Mouse (Mus musculus): ENCODE data around the gene Focad. TPM values are rescaled to one million over a fixed set of nuclear protein-coding genes. Genes with fewer than 3 reads are reported as not detected.

Focad gene
- polyA plus RNA-seq, 1 experiment from 2014 or later: 18.6 TPM

DNA sequence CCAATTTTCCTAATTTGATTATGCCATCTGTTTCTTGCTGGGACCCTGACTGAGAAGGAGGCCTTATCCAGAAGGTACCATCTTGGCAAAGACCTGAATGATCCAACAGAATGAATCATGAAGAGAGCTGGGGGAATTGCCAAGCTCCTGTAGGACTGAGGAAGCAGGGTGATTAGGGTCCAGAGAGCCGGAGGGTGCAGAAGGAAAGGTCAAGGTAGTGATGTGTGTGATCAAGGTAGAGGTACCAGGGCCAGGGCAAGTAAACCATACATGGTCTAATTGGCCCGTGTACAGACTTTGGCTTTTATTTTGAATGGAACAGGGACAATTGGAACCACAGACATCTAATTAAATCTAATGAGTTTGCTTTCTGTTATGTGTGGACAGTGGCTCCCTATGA, 4.1 kb upstream of the Focad start:
- no peak overlapping the region for H3K4me2 ChIP-seq (ENCODE audit: low read depth, low read length)

DNA sequence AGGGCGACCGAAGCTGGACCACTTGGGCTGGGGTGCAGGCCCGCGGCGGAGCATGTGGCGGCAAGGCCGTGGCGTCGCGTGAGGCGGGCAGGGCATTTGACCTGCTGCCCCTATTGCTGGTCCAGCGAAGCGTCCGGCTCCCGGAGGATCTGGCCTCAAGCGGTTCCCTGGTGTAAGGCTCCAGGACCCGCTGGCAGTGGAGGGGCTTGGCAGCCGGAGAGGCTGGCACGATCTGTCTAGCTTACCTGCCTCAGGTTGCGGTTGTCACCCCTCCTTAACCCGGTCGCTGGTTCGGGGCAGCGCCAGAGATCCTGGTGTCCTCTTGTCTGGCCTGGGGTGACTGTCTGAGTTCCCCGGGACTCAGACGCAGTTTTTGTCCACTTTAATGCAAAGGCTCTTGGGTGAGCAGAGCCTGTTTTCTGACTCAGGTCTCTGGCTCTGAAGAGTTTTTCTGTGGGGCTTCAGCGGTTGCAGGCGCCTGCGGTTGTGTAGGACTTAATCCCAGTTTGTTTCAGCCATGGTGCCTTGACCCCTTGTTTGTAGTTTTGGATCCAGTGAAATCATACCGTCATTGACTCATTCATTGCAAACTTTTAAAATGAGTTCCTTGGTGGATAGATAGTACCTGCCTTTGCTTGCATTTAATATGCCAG, 465 bp downstream of the Focad start:
- peak overlapping the region; percentile 98 for H3K4me2 ChIP-seq (ENCODE audit: low read depth, low read length)
- H3K36me3 ChIP-seq (ENCODE audit: control insufficient read depth, insufficient read depth, low read length): no peaks in the 10 kb centered on the region
- ATAC-seq (ENCODE audit: low read depth) (peak; percentile 58; the same call in 1 of the 2 replicates), DNase-seq (ENCODE audit: low spot score) (no peak)
- no peaks in the 10 kb centered on the region for H3K27me3 ChIP-seq (replicated peaks; ENCODE audit: control insufficient read depth, insufficient read depth, low read length)
- no peaks in the 10 kb centered on the region for H3K9me3 ChIP-seq (ENCODE audit: control insufficient read depth, low read length)
- H3K27ac ChIP-seq (replicated peaks; ENCODE audit: low read depth, low read length): no peak overlapping the region
- H3K4me3 ChIP-seq (ENCODE audit: low read depth, low read length): peak overlapping the region; percentile 81
- peak overlapping the region; percentile 80 for H3K9ac ChIP-seq (ENCODE audit: low read depth, low read length)
- H3K4me1 ChIP-seq (ENCODE audit: control insufficient read depth, insufficient read depth, low read length): no peaks in the 10 kb centered on the region; the same call in 1 of the 2 replicates
- under 1% methylated on average over 20 of the region's 30 CpGs for WGBS

More for the DNA sequence above, 4.1 kb upstream of the Focad start:
- Histone ChIP-seq H3K4me3 (ENCODE audit: low read depth, low read length) (no peak overlapping the region), H3K4me1 (ENCODE audit: control insufficient read depth, insufficient read depth, low read length) (no peaks in the 10 kb centered on the region; the same call in 1 of the 2 replicates), H3K27me3 (replicated peaks; ENCODE audit: control insufficient read depth, insufficient read depth, low read length) (no peaks in the 10 kb centered on the region), H3K36me3 (ENCODE audit: control insufficient read depth, insufficient read depth, low read length) (no peaks in the 10 kb centered on the region), H3K27ac (replicated peaks; ENCODE audit: low read depth, low read length) (no peak overlapping the region), H3K9ac (ENCODE audit: low read depth, low read length) (no peak overlapping the region), H3K9me3 (ENCODE audit: control insufficient read depth, low read length) (no peaks in the 10 kb centered on the region)
- ATAC-seq (ENCODE audit: low read depth) (no peak), DNase-seq (ENCODE audit: low spot score) (no peak)
- 83% methylated on average over 2 of the region's 2 CpGs for WGBS

DNA sequence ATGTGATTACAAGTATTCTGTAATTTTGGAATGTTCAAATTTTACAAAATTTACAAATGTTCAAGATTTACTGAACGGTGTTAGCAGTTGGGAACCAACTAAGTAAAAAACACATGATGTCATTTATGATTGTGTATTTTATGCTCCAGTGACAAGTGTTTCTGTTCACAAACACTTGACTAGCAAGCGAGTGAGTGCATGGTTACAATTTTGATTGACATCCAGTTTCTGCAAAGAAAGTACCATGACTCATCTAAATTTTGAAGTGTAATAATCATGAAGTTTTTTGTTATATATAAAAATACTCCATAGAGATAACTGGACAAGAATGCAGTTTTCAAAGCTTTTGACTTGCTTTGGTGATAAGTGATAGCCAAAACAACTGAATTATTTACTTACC, 1.3 kb downstream of the Focad start:
- Histone ChIP-seq H3K4me3 (ENCODE audit: low read depth, low read length) (no peak overlapping the region), H3K9me3 (ENCODE audit: control insufficient read depth, low read length) (no peaks in the 10 kb centered on the region), H3K27me3 (replicated peaks; ENCODE audit: control insufficient read depth, insufficient read depth, low read length) (no peaks in the 10 kb centered on the region), H3K4me2 (ENCODE audit: low read depth, low read length) (no peak overlapping the region), H3K27ac (replicated peaks; ENCODE audit: low read depth, low read length) (no peak overlapping the region), H3K4me1 (ENCODE audit: control insufficient read depth, insufficient read depth, low read length) (no peaks in the 10 kb centered on the region; the same call in 1 of the 2 replicates), H3K9ac (ENCODE audit: low read depth, low read length) (no peak overlapping the region), H3K36me3 (ENCODE audit: control insufficient read depth, insufficient read depth, low read length) (no peaks in the 10 kb centered on the region)
- ATAC-seq (ENCODE audit: low read depth) (no peak), DNase-seq (ENCODE audit: low spot score) (no peak)
- 75% methylated on average over 2 of the region's 2 CpGs for WGBS

DNA sequence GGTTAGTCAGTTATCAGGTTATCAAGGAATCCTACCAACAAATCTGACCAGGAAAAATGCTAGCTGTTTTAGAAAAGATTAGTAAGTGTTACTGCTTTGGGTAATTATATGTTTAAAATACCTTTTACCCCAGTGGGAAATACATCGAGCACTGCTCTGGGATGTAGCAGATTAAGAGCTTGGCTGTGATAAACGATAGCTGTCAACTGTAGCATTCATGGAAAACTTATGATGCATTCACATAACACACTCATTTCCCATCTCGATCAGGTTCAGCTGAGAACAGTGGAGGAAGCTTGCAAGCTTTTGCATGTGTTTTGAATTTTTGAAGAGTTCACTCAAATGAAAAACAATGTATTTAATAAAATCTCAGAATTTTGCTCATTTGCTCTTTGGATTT, 14.2 kb downstream of the Focad start:
- no peak overlapping the region for H3K4me3 ChIP-seq (ENCODE audit: low read depth, low read length)
- WGBS: 25% methylated on average over 3 of the region's 3 CpGs
- H3K9me3 ChIP-seq (ENCODE audit: control insufficient read depth, low read length): no peaks in the 10 kb centered on the region
- no peak overlapping the region for H3K27ac ChIP-seq (replicated peaks; ENCODE audit: low read depth, low read length)
- no peak for ATAC-seq (ENCODE audit: low read depth)
- no peaks in the 10 kb centered on the region for H3K36me3 ChIP-seq (ENCODE audit: control insufficient read depth, insufficient read depth, low read length)
- H3K27me3 ChIP-seq (replicated peaks; ENCODE audit: control insufficient read depth, insufficient read depth, low read length): no peaks in the 10 kb centered on the region
- peak; percentile 17 for DNase-seq (ENCODE audit: low spot score)
- no peak overlapping the region for H3K4me2 ChIP-seq (ENCODE audit: low read depth, low read length)
- H3K4me1 ChIP-seq (ENCODE audit: control insufficient read depth, insufficient read depth, low read length): no peaks in the 10 kb centered on the region
- no peak overlapping the region for H3K9ac ChIP-seq (ENCODE audit: low read depth, low read length)

DNA sequence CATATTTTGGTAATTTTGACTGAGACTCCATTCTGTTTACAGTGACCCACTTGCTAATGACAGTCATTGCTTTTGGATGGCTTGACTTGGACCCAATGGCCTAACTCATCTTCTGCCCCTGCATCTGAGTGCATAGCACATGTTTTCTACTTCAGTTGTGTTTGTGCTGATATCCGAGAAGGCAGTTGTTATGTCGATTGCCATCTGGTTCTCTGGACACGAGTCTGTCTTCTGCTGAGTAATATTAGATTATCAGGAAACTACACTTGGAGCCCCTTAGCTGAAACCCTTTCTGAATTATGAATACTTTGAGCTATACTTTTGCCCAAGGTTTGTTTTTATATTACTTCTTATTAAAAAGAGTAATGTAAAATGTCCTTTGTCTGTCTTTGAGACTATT, 22.9 kb downstream of the Focad start:
- H3K4me3 ChIP-seq (ENCODE audit: low read depth, low read length): no peak overlapping the region
- ATAC-seq (ENCODE audit: low read depth) (no peak), DNase-seq (ENCODE audit: low spot score) (no peak)
- H3K4me2 ChIP-seq (ENCODE audit: low read depth, low read length): no peak overlapping the region
- no peak overlapping the region for H3K27ac ChIP-seq (replicated peaks; ENCODE audit: low read depth, low read length)
- H3K9ac ChIP-seq (ENCODE audit: low read depth, low read length): no peak overlapping the region
- 35% methylated on average over 3 of the region's 3 CpGs for WGBS
- H3K36me3 ChIP-seq (ENCODE audit: control insufficient read depth, insufficient read depth, low read length): no peaks in the 10 kb centered on the region
- H3K9me3 ChIP-seq (ENCODE audit: control insufficient read depth, low read length): no peaks in the 10 kb centered on the region
- H3K27me3 ChIP-seq (replicated peaks; ENCODE audit: control insufficient read depth, insufficient read depth, low read length): no peaks in the 10 kb centered on the region
- no peaks in the 10 kb centered on the region for H3K4me1 ChIP-seq (ENCODE audit: control insufficient read depth, insufficient read depth, low read length)

DNA sequence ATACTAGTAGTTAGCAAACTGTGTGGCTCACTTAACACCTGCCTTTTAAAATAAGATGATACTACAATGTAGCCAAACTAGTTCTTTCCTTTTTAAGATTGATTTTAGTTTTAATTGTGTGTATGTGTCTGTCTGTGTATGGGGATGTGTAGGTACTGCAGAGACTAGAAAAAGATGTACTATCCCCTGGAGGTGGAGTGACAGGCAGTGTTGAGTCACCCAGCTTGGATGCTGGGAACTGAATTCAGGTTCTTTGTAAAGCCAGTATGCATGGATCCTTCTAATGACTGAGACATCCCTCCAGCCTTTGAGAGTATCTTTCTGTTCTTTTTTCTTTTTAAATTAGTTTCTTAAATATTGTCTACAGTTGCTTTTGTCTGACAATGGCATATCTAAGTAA, 23.5 kb downstream of the Focad start:
- H3K4me1 ChIP-seq (ENCODE audit: control insufficient read depth, insufficient read depth, low read length): no peaks in the 10 kb centered on the region
- no peak overlapping the region for H3K4me2 ChIP-seq (ENCODE audit: low read depth, low read length)
- H3K36me3 ChIP-seq (ENCODE audit: control insufficient read depth, insufficient read depth, low read length): no peaks in the 10 kb centered on the region
- no peak overlapping the region for H3K27ac ChIP-seq (replicated peaks; ENCODE audit: low read depth, low read length)
- H3K9me3 ChIP-seq (ENCODE audit: control insufficient read depth, low read length): no peaks in the 10 kb centered on the region
- ATAC-seq (ENCODE audit: low read depth): no peak
- no peak overlapping the region for H3K9ac ChIP-seq (ENCODE audit: low read depth, low read length)
- H3K4me3 ChIP-seq (ENCODE audit: low read depth, low read length): no peak overlapping the region
- H3K27me3 ChIP-seq (replicated peaks; ENCODE audit: control insufficient read depth, insufficient read depth, low read length): no peaks in the 10 kb centered on the region
- no peak for DNase-seq (ENCODE audit: low spot score)

DNA sequence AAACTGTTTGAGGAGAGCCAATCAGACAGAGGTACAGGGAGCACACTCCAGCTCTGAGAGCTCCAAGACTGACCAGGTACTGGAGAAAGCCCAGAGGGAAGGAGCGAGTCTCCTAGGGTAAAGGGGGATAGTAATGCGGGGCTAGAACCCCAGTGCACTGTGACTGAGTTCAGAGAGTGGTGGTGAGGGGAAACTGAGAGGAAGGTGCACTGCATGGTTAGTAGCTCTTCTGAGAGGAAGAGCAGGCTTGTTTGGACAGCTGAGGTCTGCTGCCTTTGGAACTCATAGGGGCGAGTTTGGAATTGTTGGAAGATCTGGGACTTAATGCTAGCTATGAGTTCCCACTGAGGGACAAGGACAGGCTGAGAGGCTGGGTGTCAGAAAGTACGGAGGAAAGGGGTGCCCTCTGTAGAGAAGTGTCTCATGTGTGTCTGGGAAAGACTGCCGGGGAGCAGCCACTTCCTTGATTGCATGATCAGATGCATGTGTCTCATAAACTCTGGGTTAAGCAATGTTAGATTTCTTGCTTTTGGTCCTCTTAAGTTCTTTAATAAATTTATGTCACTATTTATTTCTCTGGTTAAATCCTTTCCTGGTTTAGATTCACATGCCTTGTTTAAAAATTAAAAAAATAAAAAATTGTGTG, 24.4 kb downstream of the Focad start:
- ATAC-seq (ENCODE audit: low read depth): no peak
- whole genome bisulfite sequencing: 72% methylated on average over 5 of the region's 5 CpGs

DNA sequence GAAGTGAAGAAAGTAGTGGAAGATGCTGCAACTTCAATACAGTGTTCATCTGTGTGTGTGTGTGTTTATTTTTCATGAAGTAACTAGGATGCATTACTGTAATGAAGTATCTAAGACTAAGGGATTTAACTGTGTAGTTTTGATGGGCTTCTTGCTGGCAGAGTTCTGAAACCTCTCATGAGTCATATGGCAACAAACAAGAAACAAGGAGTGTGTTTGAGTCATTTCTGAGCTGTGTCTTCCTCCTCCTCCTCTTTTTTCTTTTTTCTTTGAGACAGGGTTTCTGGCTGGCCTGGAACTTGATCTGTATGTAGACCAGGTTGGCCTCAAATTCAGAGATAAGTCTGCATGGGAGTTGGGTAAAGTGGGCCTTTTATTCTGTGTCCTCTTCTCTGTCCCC, 25.7 kb downstream of the Focad start:
- H3K27ac ChIP-seq (replicated peaks; ENCODE audit: low read depth, low read length): no peak overlapping the region
- no peak for DNase-seq (ENCODE audit: low spot score)
- no peaks in the 10 kb centered on the region for H3K27me3 ChIP-seq (replicated peaks; ENCODE audit: control insufficient read depth, insufficient read depth, low read length)
- no peak overlapping the region for H3K4me3 ChIP-seq (ENCODE audit: low read depth, low read length)
- H3K4me2 ChIP-seq (ENCODE audit: low read depth, low read length): no peak overlapping the region
- no peaks in the 10 kb centered on the region for H3K4me1 ChIP-seq (ENCODE audit: control insufficient read depth, insufficient read depth, low read length)
- ATAC-seq (ENCODE audit: low read depth): no peak
- H3K9ac ChIP-seq (ENCODE audit: low read depth, low read length): no peak overlapping the region
- no peaks in the 10 kb centered on the region for H3K36me3 ChIP-seq (ENCODE audit: control insufficient read depth, insufficient read depth, low read length)
- no peaks in the 10 kb centered on the region for H3K9me3 ChIP-seq (ENCODE audit: control insufficient read depth, low read length)

More for the DNA sequence above, 24.4 kb downstream of the Focad start:
- H3K36me3 ChIP-seq (ENCODE audit: control insufficient read depth, insufficient read depth, low read length): no peaks in the 10 kb centered on the region
- H3K27me3 ChIP-seq (replicated peaks; ENCODE audit: control insufficient read depth, insufficient read depth, low read length): no peaks in the 10 kb centered on the region
- no peak for DNase-seq (ENCODE audit: low spot score)
- no peaks in the 10 kb centered on the region for H3K9me3 ChIP-seq (ENCODE audit: control insufficient read depth, low read length)
- no peak overlapping the region for H3K27ac ChIP-seq (replicated peaks; ENCODE audit: low read depth, low read length)
- no peak overlapping the region for H3K4me3 ChIP-seq (ENCODE audit: low read depth, low read length)
- no peak overlapping the region for H3K9ac ChIP-seq (ENCODE audit: low read depth, low read length)
- no peaks in the 10 kb centered on the region for H3K4me1 ChIP-seq (ENCODE audit: control insufficient read depth, insufficient read depth, low read length)
- H3K4me2 ChIP-seq (ENCODE audit: low read depth, low read length): no peak overlapping the region

DNA sequence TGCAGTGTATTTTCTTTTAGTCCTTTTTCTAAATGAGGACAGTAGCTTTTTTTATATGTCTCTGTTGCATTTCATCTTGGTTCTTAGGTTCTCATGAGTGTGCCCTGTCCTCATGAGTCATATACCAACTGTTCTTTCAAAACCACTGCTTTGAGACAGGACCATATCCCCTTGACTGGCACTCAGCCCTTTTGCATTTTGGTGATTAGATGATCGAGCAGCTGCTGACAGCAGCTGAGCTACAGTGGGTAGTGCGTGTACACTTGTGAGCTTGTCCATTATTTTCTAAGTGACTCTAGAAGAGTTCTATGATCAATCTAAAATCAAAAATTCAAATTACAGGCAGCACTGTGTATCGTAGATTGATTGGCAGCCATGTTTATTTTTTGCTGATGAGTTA, 28.0 kb downstream of the Focad start:
- no peaks in the 10 kb centered on the region for H3K36me3 ChIP-seq (ENCODE audit: control insufficient read depth, insufficient read depth, low read length)
- H3K9me3 ChIP-seq (ENCODE audit: control insufficient read depth, low read length): no peaks in the 10 kb centered on the region
- H3K9ac ChIP-seq (ENCODE audit: low read depth, low read length): no peak overlapping the region
- ATAC-seq (ENCODE audit: low read depth) (no peak), DNase-seq (ENCODE audit: low spot score) (no peak)
- WGBS: 89% methylated on average over 3 of the region's 3 CpGs
- H3K4me1 ChIP-seq (ENCODE audit: control insufficient read depth, insufficient read depth, low read length): no peaks in the 10 kb centered on the region
- H3K27me3 ChIP-seq (replicated peaks; ENCODE audit: control insufficient read depth, insufficient read depth, low read length): no peaks in the 10 kb centered on the region
- H3K27ac ChIP-seq (replicated peaks; ENCODE audit: low read depth, low read length): no peak overlapping the region
- no peak overlapping the region for H3K4me3 ChIP-seq (ENCODE audit: low read depth, low read length)
- H3K4me2 ChIP-seq (ENCODE audit: low read depth, low read length): no peak overlapping the region
